Mouse (Mus musculus): ENCODE data around the gene Gm20388.

The Gm20388 gene

GRCm38 (mm10) chr8:121758470-121758869 is 1847.8 kb downstream of the Gm20388 start:
- DNase-seq: no peak

GRCm38 (mm10) chr8:121760484-121760883 is 1849.8 kb downstream of the Gm20388 start:
- DNase-seq: peak; percentile 47 to 49

GRCm38 (mm10) chr8:121761480-121761879 is 1850.8 kb downstream of the Gm20388 start:
- DNase-seq: no peak

- peak in 1 of 2 experiments; percentile 52 for DNase-seq
Measured at GRCm38 (mm10) chr8:121762999-121763699, 1852.5 kb downstream of the Gm20388 start.

- DNase-seq: no peak
Measured at GRCm38 (mm10) chr8:121763700-121764013, 1853.0 kb downstream of the Gm20388 start.

- DNase-seq: no peak
Measured at GRCm38 (mm10) chr8:121765594-121766138, 1855.0 kb downstream of the Gm20388 start.

- no peak for DNase-seq
Measured at GRCm38 (mm10) chr8:121769095-121769494, 1858.5 kb downstream of the Gm20388 start.

GRCm38 (mm10) chr8:121769621-121770020 is 1859.0 kb downstream of the Gm20388 start:
- peak; percentile 32 to 49 for DNase-seq

- no peak for DNase-seq
Measured at GRCm38 (mm10) chr8:121770845-121771752, 1860.5 kb downstream of the Gm20388 start.

GRCm38 (mm10) chr8:121773876-121774275 is 1863.2 kb downstream of the Gm20388 start:
- no peak for DNase-seq

GRCm38 (mm10) chr8:121782493-121782892 is 1871.9 kb downstream of the Gm20388 start:
- DNase-seq: no peak

- no peak for DNase-seq
Measured at GRCm38 (mm10) chr8:121786542-121786941, 1875.9 kb downstream of the Gm20388 start.

GRCm38 (mm10) chr8:121788786-121789185 is 1878.1 kb downstream of the Gm20388 start:
- no peak for DNase-seq

- no peak for DNase-seq
Measured at GRCm38 (mm10) chr8:121792159-121792558, 1881.5 kb downstream of the Gm20388 start.

- DNase-seq: no peak
Measured at GRCm38 (mm10) chr8:121792627-121793026, 1882.0 kb downstream of the Gm20388 start.

GRCm38 (mm10) chr8:121794151-121794550 is 1883.5 kb downstream of the Gm20388 start:
- no peak for DNase-seq

- peak; percentile 44 to 61 for DNase-seq
Measured at GRCm38 (mm10) chr8:121795461-121795860, 1884.8 kb downstream of the Gm20388 start.

- DNase-seq: no peak
Measured at GRCm38 (mm10) chr8:121796406-121796805, 1885.8 kb downstream of the Gm20388 start.

GRCm38 (mm10) chr8:121798401-121798800 is 1887.8 kb downstream of the Gm20388 start:
- DNase-seq: no peak

- no peak for DNase-seq
Measured at GRCm38 (mm10) chr8:121804829-121805228, 1894.2 kb downstream of the Gm20388 start.

- DNase-seq: no peak
Measured at GRCm38 (mm10) chr8:121806126-121806525, 1895.5 kb downstream of the Gm20388 start.

GRCm38 (mm10) chr8:121808032-121808431 is 1897.4 kb downstream of the Gm20388 start:
- no peak for DNase-seq

GRCm38 (mm10) chr8:121809524-121810155 is 1899.0 kb downstream of the Gm20388 start:
- no peak for DNase-seq
